Mouse (Mus musculus) A20 (cell line): Measurements from ENCODE around the gene Cacng3.
A peak's percentile ranks its signal among the peaks of the same experiment; 100 is the strongest.

Experiments
- DNase-seq: peaks from one replicate; pipeline ENCODE4 v3.0.0-alpha.2; 2011; ENCODE audit warnings: low read depth, low spot score

Cacng3 gene

GRCm38 (mm10) chr7:122670442-122670872, at the start of gene Cacng3:
Gene Cacng3, plus strand, starts transcription at chr7:122670492.
- no peak for DNase-seq

DNA sequence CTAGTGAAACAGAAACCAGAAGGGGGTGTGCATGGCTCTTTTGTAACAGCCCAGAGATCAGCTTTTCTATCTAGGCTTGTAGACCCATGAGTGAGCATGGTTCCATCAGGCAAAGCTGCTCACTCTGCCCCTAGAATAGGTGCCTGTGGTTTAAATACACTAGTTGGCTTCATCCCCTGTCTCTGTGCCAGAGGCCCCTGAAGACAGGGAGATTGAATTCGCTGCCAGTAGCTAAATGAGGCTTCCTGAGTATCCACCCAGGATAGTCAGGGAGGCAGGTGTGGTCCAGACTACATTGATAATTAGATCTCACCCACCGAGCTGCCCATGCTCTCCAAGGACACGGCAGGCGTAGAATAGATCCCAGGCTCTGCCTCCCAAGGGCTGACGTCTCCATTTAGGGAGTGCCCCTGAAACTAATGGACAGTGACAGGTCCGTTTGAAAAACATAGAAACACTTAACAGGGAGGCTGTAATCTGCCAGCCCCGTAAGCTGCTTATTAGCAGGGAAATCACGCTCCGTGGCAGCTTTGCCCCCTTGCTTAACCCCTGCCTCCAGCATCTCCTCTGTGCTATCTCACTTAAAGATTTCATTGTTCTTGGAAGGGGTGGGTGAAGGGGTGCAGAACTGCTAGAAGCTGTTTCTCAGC, 48.0 kb upstream of the Cacng3 start:
- no peak for DNase-seq

GRCm38 (mm10) chr7:122623753-122624152, 46.5 kb upstream of the Cacng3 start:
- no peak for DNase-seq

GRCm38 (mm10) chr7:122628050-122628449, 42.2 kb upstream of the Cacng3 start:
- no peak for DNase-seq

DNA sequence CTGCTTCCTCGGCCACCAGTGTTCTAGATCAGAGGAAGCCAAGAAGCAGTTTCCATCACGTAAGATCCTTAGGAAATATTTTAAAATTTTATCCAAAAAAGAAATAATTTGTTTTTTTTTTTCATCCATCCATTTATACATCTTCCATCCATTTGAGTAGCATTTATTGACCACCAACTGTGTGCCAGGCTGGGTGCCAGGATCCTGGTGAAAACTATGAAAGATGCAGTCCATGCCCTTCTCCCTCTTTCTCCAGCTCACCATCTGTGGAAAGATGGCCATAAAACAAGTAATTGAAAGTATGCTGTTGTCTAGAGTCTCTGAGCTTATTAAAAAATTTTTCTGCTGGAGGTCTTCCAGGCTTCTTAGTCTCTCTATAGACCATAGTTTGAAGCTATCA, 39.9 kb upstream of the Cacng3 start:
- no peak for DNase-seq

DNA sequence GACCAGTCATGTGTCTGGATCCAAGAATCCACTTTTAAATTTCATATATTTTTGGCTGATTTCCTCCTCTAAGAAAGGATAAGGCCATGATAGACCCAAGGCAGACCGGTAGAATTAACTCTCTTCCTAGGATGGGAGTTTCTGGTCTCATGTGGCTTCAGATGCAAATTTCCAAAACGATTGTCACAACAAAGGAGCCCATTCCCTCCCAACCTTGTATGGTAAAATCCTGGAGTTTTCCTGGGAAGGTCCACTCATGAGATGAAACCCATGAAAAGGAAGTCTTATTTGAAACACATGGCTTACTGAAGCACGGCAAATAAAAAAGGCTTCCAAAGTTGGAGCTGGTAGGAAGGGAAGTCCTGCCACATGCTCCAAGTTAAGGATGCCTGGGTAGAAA, 39.1 kb upstream of the Cacng3 start:
- no peak for DNase-seq

GRCm38 (mm10) chr7:122632946-122633345, 37.3 kb upstream of the Cacng3 start:
- no peak for DNase-seq

DNA sequence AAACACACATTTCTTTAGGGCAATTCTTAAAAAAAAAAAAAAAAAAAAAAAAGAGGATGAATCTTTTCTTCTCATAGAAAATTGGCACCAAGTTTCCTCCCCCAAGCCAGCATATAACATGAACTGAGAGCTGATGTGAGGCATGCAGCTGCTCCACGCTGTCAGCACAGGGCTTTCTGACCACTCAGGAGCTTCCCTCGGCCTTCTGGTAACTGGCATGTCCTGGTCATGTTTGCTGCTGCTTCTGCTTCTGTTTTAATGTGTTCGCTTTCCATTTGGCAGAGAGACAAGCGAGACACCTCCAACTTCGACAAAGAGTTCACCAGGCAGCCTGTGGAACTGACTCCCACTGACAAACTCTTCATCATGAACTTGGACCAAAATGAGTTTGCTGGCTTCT, 36.8 kb upstream of the Cacng3 start:
- no peak for DNase-seq

- no peak for DNase-seq
Measured at GRCm38 (mm10) chr7:122643676-122644075, 26.6 kb upstream of the Cacng3 start.

GRCm38 (mm10) chr7:122649306-122649705, 21.0 kb upstream of the Cacng3 start:
- no peak for DNase-seq

- no peak for DNase-seq
Measured at GRCm38 (mm10) chr7:122652523-122652922, 17.8 kb upstream of the Cacng3 start.

DNA sequence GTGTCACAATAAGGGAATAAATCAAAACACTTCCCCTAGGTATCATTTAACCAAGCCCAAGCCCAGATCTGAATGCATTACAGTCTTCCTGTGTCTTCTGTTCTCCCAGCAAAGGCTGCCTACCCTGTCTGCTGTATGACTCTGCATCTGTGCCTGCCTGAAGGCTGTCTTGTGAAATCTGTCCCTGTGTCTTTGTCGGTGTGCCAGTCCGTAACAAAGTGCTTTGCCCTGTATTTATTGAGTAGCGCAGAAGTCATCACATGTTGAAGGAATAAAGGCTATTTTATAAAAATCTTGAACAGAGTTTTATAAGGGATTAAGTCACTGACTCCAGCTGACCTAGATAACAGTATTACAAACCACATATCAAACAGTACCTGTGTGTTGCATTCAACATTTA, 13.6 kb upstream of the Cacng3 start:
- no peak for DNase-seq

DNA sequence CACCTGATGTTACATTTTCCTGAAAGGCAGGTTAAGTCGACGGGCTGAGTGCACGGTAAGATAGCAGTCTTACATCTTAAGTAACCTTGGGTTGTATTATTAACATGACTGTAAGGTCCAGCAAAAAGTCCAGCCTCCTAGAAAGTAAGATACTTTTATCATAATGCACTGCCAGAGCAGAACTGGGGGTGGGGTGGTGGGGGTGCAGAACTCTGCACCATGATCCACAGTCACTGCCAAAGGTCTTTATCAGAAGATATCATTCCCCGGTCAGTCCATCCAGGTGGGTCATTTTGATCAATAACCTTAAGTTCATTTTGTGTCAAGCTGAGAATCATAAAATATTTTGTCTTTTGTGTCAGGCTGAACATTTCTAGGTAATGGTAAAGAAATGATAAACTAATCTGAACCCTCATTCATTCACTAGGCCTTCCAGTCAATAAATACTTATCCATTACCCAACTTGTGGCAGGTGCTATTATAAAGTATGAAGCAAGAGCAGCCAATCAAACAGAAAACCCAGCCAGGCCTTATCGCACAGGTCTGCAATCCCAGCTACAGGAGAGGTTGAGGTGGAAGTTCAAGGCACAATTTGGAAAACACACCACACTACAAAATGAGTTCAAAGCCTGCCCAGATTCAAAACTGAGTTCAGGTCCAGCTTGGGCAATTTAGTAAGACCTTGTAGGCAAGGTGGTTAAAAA, 12.7 kb upstream of the Cacng3 start:
- DNase-seq, result no peak

- no peak for DNase-seq
Measured at GRCm38 (mm10) chr7:122665311-122666049, 4.8 kb upstream of the Cacng3 start.

DNA sequence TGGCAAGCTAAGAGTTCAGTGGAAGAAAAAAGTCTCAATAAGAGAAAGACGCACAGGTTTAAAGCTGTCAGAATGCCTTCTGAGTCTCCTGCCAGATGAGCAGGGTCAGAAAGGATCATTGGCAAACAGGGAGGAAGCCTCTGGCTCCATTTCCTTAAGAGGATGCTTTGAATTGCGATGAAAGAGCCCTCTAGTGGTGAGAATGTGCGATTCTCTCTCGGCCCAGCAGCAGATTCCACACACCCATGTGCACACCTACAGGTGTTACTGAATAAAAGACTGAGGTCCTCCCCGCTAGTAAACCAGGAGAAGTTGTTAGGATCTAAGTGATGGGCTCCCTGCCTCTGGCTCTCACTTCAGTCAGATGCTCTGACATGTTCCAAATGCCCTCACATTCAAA, 2.4 kb upstream of the Cacng3 start:
- DNase-seq, result peak; percentile 49

DNA sequence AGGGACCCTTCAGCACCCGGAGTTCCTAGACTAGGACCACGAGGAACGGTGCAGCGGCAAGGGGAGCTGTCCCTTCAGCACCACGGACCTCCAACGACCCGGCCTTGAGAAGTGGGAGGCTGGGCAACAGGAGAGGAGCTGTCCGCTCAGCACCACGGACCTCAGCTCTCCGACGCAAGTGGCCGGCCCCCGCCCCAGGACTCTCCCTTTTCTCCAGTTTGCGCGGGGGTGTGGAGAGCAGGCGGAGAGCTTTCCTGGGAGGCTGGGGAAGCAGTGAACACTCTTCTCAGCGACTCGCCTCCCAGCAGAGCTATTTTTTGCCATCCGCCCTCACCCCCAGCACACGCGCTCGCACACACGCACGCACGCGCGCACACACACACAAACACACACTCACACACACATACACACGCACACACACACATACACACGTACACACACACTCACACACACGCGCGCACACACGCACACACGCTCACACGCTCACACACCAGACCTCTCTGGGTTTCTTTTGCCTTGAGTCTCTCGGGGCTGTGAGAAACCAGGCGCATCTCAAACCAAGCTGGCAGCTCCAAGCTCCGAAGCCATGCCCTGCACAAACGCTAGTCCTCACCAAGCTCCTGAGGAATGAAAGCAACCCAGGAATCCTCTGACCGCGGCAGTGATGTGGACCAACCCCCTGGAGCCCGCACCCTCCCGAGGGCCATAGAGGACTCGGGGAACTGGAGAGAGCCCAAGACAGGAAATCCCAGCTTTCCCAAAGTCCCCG, 765 bp downstream of the Cacng3 start:
- peak; percentile 76 for DNase-seq

DNA sequence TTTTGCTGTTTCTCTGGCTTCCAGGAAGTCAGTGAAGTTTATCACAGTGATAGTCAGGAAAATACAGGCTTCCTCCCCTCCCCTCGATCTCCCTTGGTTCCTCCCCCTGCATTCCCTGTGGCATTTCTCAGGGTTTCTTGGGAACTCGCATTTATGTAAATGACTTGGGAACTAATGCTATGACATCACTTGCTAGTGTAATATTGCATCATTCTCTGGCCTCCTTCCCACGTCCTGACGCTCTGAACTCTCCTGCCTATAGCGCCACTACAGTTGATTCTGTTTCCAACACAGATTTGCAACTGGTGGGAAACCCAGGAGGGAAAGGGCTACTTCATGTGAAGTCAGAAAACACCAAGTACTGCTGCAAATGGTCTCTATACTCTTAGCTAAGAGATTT, 2.7 kb downstream of the Cacng3 start:
- DNase-seq, result no peak

DNA sequence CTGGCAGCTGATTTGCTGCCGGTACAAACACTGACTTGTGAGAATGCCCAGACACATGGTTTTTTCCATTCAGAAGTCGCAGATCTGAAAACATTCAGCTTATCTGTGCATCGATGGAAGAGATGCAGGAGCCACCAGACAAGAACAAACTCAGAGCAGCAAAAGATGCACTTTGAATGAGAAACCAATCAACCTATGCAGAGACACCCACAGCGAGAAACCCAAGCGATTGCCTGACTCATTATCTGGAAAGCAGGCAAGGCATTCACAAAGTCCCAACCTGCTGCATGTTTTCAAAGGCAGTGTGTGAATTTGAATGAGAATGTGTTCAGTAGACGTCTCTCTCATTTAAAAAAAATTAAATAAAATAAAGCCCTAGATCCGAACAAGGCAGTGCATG, 4.9 kb downstream of the Cacng3 start:
- DNase-seq, result no peak

DNA sequence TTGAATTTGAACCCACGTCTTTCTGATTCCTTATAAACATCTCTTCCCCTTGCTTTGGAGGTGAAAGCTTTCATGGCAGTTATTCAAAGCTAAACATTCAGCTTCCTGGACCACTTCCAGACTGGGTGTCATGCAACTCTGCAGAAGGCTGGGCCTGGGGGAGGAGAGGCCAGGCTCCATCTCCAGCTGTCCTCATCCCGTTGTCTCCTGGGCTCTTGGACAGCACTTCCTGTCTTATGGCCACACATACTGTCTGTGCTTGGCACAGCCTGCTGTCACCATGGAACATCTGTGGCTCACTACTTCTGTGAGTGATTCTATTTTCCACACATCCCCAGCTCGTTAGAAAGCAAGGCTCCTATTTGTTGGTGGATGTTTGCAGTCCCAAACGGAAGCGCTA, 31.5 kb downstream of the Cacng3 start:
- DNase-seq, result no peak

GRCm38 (mm10) chr7:122702443-122702842, 32.2 kb downstream of the Cacng3 start:
- DNase-seq, result no peak

DNA sequence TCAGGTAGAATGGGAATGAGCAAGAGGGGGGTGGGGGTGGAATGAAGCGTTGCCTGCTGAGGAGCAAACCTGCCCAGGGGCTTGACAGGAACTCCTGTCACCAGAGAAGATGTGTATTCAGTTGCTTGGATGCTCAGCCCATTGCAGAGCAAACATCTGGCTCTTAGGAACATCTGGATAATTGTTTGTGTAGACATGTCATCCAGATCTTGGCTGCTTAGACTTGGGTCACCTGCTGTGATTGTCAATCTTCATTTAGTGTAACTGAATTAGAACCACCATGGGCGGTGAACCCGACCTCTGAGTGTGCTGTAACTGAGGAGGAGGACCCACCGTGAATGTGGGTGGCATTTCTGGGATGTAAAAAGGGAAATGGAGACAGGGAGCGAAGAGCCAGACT, 36.4 kb downstream of the Cacng3 start:
- DNase-seq, result no peak

DNA sequence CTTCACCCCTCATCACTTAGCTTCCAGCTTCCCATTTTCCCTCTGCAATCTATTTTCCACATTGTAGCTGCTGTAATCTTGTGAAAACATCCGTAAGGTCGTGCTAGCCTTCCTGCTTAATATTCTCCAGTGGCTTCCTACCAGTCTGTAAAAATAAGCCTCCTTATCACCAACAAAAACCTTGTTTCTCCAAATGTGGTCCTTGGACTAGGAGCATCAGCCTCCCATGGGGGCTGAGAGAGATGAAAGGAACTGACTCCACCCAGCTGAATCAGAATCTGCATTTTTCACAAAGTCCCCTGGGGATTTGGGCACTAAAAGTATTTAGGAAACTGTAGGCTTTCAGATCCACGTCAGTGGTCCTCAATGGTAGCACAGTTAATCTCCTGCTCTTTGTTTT, 46.0 kb downstream of the Cacng3 start:
- DNase-seq, result no peak
